Mouse (Mus musculus) liver, postnatal 0 days (tissue): ENCODE measurements around the gene Ppp2r3d.

Experiments
- CTCF ChIP-seq: sonication (generic); IDR thresholded peaks from 2 replicates; pipeline ENCODE4 v1.5.1; 2016; ENCODE audit warnings: antibody characterized with exemption, low read depth
- EP300 ChIP-seq: IDR thresholded peaks from 2 replicates; pipeline ENCODE4 v1.6.1; 2016; ENCODE audit warnings: antibody characterized with exemption, low read depth, mild to moderate bottlenecking

- TF ChIP-seq CTCF (no peak), EP300 (no peak)
These were observed 34.2 kb downstream of the Ppp2r3d start for GRCm38 (mm10) chr9:124442533-124442855.
